Mouse (Mus musculus) 3T3-L1 (cell line): ENCODE results near the gene Gng7.
"Not testable (repeated sequence)": the region's sequence is repeated elsewhere in the genome, so short reads cannot be mapped to it uniquely, and the experiment has no call there.

ENCODE experiments used
- DNase-seq: peaks from one replicate; pipeline ENCODE4 v3.0.0-alpha.2; 2015; ENCODE audit warnings: low read depth, low spot score

Gene Gng7

DNA sequence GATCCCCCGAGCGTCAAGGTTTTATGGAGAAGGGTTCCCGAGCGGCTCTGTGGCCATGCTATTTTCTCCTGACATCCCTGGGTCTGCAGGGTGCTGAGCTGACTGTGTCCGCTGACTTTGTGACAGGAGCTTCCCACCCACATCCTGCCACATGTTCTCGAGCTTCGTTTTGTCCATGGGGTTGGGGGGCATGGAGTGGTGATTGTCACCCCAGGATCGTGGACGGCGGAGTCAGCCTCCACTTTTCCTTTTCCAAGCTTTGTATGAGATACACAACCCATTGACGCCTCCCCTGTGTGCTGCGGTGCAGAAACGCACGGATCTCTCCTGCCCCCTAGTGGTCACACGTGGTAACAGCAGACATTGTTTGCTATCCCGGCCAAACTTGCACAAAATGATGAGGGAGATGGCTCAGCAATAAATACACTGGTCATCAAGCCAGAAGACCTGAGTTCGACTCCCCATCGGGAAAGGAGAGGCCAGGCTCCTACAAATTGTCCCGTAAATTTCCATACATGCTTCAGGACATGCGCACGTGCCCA is 19.6 kb downstream of the Gng7 start:
- DNase-seq: peak; percentile 86

DNA sequence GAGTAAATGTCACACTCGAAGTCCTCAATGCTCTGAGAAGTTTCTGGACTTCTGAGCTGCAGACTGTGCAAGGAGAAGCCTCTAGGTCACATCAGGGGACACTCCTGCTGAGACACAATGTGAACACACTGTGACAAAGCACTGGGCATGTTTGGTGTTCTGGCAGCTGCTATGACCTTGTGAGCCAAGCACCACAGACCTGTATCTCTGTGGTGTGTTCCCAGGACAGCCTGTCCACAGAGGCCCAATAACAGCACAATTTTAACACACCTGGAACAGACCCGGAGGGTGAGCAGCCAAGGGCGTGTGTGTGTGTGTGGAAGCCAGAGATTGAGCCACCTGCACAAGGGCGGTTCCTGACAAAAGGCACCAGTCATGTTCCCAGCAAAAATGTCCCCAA is 20.1 kb downstream of the Gng7 start:
- DNase-seq: no peak

- DNase-seq: no peak
Measured at GRCm38 (mm10) chr10:80993276-80993675, 21.5 kb downstream of the Gng7 start.

DNA sequence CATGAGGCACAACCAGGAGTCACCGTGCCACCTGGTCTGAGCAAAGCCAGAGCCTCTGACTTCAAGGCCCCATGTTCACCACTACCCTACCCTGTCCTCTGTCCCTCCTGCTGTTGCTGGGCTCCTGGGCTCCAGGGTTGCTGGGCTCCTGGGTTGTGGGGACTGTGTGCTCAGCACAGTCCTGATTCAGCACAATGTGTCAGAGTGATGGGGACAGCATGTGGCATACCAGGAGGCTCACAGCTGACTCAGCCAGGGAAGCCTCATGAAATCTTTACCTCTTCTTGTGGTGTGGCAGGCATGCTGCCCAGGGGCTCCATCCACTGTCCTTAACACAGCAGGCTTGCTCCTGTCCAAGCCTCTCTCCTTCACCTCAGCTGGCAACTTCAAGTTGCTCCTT is 22.8 kb downstream of the Gng7 start:
- DNase-seq: no peak

DNA sequence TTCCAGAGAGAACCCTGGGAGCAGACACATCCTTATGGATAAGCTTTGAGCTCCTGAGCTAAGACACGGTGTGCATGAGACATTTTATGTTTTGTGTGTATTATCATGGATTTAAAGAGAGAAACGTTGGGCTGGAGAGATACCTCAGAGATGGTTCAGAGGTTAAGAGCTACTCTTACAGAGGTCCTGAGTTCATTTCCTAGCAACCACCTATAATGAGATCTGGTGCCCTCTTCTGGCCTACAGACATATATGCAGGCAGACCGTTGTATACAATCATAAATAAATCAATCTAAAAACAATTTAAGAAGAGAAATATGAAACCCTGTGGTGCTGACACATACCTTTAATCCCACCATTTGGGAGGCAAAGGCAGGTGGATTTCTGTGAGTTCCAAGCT is 23.7 kb downstream of the Gng7 start:
- DNase-seq: peak; percentile 44

DNA sequence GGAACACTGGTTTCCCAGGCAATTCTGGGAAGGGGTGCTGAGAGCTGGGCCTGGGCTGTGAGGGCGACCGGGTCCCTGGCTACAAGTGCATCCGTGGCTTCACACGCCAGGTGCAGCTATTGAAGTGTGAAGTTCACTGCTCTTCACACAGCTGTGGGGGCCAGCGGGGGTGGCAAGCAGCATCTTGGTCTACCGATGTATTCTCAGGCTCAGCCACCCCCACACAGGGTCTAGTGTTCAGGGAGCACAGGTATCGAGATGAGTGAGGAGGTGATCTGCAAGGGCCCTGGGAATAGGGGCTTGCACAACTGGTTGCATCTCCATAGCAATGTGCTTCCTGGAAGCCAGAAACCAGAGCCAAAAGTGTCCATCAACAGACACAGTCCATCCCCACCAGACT is 24.3 kb downstream of the Gng7 start:
- DNase-seq: no peak

DNA sequence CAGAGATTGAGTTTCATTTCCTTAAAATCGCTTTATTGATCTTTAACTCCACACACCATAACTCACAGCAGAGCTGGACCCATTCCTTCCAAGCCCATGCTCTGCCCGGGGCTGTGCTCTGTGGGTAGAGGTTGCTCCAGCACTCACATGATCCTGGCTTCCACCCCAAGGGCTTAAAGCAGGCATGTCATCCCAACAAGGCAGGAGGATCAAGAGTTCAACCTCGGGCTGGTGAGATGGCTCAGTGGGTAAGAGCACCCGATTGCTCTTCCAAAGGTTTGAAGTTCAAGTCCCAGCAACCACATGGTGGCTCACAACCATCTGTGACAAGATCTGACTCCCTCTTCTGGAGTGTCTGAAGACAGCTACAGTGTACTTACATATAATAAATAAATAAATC is 24.9 kb downstream of the Gng7 start:
- not testable (repeated sequence) for DNase-seq

GRCm38 (mm10) chr10:80989446-80989845 is 25.3 kb downstream of the Gng7 start:
- DNase-seq: no peak

DNA sequence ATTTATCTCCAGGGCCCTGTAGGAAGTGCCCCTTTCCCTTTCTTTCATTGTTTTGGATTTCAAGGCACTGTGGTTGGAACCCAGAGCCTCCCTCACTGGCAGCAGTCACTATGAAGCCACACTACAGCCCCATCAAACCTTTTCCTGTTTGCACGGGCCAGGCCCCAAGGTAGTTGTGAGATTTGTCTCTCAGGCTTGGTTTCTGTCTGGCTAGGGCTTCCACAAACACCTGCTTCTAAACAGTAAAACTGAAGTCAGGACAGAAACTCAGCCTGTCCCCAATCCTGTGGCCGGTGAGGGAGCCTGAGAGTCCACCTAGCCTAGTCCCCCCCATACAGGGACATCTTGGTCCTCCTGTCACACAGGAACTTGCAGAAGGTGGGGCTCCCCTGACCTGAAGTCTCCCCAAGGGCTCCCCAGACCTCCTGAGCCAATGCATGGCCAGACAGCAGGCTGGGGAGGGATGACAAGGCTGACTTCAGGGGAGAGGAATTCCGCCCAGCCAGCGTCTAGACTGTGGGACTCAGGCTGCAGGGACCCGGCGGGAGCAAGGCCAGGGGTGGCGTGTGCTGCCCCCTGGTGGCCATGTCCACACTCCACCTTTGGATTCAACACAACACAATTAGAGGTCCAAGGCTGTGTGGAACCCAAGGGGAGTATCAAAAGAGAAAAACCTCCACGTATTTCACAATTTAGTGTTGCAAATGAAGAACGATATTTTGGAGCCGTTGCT is 26.9 kb downstream of the Gng7 start:
- peak; percentile 94 for DNase-seq

DNA sequence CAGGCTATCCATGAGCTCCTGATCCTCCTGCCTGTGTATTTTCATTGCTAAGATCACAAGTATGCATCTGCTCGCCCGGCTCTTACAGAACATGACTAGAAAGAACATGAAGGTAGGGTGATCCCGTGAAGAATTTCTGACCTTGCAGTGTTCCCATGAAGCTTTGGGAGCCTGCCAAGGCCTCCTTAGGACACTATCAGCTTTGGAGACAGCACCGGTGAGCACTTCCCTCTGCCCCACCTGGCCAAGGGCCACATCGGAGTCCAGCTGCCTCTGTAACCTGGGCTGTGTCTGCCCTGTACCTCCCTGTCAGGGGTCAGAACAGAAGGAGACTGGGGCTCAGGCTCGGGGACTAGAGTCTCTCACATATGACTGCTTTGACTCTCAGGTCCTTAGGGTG is 28.0 kb downstream of the Gng7 start:
- DNase-seq: no peak

GRCm38 (mm10) chr10:80985970-80986701 is 28.6 kb downstream of the Gng7 start:
- DNase-seq: no peak

- no peak for DNase-seq
Measured at GRCm38 (mm10) chr10:80985241-80985969, 29.3 kb downstream of the Gng7 start.

GRCm38 (mm10) chr10:80984223-80984622 is 30.5 kb downstream of the Gng7 start:
- no peak for DNase-seq

DNA sequence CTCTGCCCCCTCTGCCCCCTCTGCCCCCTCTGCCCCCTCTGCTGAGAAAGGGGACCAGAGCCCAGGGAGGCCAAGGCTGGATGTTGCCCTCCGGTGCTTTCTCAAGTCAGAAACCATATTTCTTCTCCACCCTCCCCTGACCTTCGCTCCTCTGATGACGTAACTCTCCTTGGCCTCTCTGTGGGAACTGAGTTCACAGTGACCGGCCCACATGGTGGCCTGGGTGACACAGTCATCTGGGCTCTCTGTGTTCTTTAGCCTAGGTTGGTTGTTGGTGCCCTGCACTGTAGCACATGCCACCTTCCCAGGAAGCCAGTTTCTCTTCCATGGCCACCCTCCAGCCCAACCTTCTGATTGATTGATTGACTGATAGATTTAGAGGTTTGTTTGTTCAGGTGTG is 32.4 kb downstream of the Gng7 start:
- DNase-seq: no peak

DNA sequence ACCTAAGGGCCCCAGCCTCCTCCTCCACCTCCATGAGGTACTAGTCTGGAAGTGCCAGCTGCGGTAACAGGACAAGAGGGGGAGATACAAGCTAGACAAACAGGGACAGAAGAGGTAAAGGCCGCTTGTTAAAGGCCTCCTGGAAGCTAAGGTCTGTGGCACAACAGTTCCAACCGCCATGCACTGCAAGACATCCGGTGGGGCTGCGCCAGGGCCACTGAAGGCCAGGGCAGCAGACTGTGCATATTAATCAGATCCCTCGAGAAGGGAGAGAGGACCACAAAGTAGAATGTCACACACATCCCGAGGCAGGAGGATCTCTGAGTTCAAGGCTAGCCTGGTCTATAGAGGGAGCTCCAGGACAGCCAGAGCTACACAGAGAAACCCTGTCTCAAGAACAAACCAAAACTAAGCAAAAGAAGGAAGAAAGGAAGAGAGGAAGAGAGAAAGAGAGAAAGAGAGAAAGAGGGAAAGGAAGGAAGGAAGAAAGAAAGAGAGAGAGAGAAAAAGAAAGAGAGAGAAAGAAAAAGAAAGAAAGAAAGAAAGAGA is 33.1 kb downstream of the Gng7 start:
- no peak for DNase-seq

DNA sequence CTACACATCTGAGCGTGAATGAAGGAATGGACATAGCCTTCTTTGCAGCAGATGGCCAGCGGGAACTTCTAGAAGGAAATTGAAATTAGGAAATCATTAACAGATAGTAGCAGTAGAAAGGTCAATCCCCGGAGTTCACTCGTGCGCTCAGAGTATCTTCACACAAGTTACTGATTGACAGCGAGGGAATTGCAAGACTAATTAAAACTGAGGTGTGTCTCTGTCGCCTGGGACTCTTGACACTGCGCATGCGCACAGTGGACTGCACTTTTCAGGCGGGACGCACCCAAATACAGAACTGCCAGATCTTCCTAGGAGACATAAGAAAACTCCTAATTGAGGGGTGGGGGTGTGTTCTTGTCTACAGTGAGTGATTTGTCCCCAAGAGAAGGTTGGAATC is 39.3 kb downstream of the Gng7 start:
- no peak for DNase-seq

GRCm38 (mm10) chr10:80973722-80974121 is 41.0 kb downstream of the Gng7 start:
- no peak for DNase-seq

DNA sequence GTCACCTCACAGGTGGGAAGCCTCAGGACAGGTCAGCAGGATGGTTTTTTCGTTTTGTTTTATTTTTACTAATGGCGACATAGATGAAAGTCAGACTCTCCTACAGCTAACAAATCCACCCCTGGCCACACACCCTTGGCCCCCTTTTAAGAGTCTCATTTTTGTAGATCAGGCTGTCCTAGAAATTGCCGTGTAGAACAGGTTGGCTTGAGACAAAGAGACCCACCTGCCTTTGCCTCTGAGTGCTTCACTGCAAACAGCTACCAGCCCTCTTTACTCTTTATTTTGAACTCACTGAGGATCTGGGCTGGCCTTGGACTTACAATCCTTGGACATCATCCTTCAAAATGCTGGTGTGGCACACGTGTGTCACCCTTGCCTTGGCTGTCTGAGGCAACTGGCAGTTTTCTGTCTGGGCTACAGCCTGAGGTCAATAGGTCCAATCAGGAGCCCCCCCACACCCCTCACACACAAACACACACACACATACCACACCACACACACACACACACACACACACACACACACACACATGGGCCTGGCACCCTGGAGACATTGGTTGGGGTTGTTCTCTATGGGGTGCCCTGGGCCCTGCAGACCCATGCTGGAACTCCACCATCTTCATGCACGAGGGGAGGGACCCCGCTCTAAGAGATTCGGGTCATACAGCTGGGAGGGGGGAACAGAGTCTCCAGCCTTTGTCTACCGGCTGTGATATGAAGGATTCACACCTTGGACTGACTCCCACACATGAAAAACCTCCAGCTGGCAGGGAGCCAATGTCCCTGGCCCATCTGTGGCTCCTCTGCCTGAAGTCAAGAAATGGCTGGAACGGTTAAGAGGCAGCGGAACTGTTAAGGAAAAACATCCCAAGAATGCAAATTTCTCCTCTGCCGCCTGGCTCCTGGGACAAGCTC is 42.4 kb downstream of the Gng7 start:
- no peak for DNase-seq

- no peak for DNase-seq
Measured at GRCm38 (mm10) chr10:80971533-80971932, 43.2 kb downstream of the Gng7 start.

DNA sequence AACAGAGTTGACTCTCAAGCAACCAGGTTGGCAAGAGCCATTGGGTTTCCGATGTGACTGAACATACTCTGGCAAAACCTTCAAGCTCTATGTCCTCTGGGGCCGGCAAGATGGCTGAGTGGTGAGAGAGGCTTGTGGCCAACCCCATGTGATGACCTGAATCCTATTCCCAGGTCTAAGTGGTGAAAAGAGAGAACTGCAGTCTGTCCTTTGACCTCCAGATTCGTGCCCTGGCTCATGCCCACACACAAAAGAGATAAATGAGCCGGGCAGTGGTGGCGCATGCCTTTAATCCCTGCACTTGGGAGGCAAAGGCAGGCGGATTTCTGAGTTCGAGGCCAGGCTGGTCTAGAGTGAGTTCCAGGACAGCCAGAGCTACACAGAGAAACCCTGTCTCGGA is 44.6 kb downstream of the Gng7 start:
- DNase-seq: no peak

- DNase-seq: no peak
Measured at GRCm38 (mm10) chr10:80969298-80969697, 45.4 kb downstream of the Gng7 start.
